Mouse (Mus musculus): ENCODE results near the gene Mark3. TPM values are rescaled to one million over a fixed set of nuclear protein-coding genes. Genes with fewer than 3 reads are reported as not detected.
A peak's percentile ranks its signal among the peaks of the same experiment; 100 is the strongest.

Gene Mark3
- polyA plus RNA-seq, 1 experiment from 2014 or later: 51.0 TPM

DNA sequence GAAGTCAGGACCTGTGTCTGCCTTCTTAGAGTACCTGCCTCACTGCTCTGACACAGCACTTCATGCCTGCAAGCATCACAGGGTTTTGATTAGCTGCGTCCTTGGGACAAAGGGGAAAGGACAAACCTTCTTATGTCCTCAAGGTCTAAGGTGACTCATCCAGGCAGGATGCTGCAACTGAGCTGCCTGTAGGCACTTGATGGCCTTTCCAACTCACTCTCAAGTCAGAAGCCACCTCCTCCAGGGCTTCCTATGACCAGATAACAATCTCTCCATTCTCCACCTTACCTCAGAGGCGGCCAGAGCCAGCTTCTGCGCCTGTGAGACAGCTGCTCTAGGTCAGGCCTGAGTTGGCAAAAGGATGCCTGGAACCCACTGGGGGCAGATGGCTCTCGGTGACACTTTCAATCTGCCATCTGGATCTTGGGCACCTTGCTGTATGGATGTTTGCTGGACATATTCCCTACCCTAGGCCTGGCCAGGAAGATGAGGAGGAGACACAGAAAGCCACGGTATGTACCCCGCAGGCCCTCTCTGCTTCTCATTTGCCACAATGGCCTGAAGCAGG, 124.1 kb downstream of the Mark3 start:
- WGBS: 74% methylated on average over 6 of the region's 6 CpGs
- no peak overlapping the region for H3K4me3 ChIP-seq
- no peak overlapping the region for H3K27ac ChIP-seq (ENCODE audit: poor library complexity, severe bottlenecking)
- ATAC-seq (ENCODE audit: insufficient number of reproducible peaks, low FRiP score): no peak
- no peaks in the 10 kb centered on the region for H3K36me3 ChIP-seq
- H3K4me2 ChIP-seq: no peak overlapping the region
- peaks cover 33% of the 10 kb centered on the region for H3K4me1 ChIP-seq (replicated peaks)
- peak overlapping the region; percentile 34; the same call in 1 of the 2 replicates for H3K9ac ChIP-seq
- H3K27me3 ChIP-seq (replicated peaks): no peaks in the 10 kb centered on the region
- H3K9me3 ChIP-seq (replicated peaks): no peaks in the 10 kb centered on the region

DNA sequence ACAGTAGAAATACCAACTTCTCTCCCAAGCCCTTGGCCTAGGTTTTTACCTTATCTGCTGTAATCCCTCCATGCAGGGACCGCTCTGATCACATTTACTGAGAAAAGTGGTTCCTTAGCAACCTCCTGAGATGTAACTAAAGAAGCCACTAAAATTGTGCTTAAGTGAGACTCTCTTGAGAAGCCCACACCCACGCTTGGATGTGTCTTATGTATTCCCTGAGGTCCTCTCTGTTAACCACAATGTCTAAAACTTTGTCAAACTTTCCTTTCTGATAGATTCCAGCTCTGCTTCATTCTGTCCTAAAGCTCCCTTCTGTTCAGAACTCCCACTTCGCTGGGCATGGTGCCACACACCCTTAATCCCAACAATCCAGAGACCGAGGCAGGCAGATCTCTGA, 125.2 kb downstream of the Mark3 start:
- Histone ChIP-seq H3K27ac (ENCODE audit: poor library complexity, severe bottlenecking) (no peak overlapping the region), H3K4me2 (no peak overlapping the region), H3K9ac (no peak overlapping the region), H3K9me3 (replicated peaks) (no peaks in the 10 kb centered on the region), H3K4me1 (replicated peaks) (peaks cover 26% of the 10 kb centered on the region), H3K27me3 (replicated peaks) (no peaks in the 10 kb centered on the region), H3K4me3 (no peak overlapping the region), H3K36me3 (no peaks in the 10 kb centered on the region)
- no peak for ATAC-seq (ENCODE audit: insufficient number of reproducible peaks, low FRiP score)
- WGBS: 77% methylated on average over 4 of the region's 4 CpGs

DNA sequence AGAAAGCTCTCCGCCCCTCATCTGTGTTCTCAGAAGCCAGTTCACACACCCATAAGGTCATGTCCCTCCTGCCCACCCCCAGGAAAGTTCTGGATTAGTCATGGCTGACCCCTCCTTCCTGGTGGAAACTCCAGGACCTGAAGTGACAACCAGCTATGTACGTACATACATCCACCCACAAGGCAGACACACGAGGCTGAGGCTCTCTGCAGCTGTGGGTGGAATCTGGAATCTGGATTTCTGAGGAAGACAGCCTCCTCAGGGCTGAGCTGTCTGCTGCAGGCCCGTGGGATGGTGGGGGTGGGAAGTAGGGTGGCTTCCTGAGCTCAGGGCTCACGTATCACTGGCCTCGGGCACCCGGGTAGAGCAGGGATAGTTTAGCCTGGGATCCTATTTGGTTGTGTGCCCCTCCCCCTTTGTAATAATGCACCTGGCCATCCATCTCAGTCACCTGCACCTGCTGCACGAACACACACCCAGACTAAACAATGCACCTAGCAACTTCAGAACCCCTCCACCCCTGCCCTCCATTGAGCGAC, 126.7 kb downstream of the Mark3 start:
- Histone ChIP-seq H3K27me3 (replicated peaks) (no peaks in the 10 kb centered on the region), H3K4me2 (no peak overlapping the region), H3K36me3 (no peaks in the 10 kb centered on the region), H3K4me1 (replicated peaks) (peaks cover 32% of the 10 kb centered on the region), H3K9me3 (replicated peaks) (no peaks in the 10 kb centered on the region), H3K27ac (ENCODE audit: poor library complexity, severe bottlenecking) (no peak overlapping the region), H3K4me3 (no peak overlapping the region), H3K9ac (no peak overlapping the region)
- WGBS: 61% methylated on average over 9 of the region's 9 CpGs
- ATAC-seq (ENCODE audit: insufficient number of reproducible peaks, low FRiP score): no peak

DNA sequence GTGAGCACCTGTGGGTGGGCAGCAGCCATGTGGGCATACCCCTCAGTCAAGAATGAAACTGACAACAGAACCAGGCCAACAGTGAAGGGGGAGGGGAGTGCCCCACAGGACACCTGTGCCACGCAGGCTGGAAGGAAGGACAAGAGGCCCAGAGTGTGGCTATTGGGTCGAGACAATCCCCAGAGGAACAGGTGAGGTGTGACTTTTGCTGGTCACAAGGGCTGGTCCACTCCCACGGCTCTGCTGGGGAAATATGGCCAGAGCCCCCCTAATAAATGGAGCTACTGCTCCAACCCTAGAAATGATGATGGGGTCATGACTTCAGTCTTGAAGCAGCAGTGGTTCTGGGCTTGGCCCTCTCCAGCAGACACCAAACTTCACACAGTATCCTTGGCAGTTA, 129.0 kb downstream of the Mark3 start:
- 72% methylated on average over 3 of the region's 3 CpGs for WGBS
- Histone ChIP-seq H3K4me1 (replicated peaks) (peaks cover 35% of the 10 kb centered on the region), H3K4me3 (no peak overlapping the region), H3K27me3 (replicated peaks) (no peaks in the 10 kb centered on the region), H3K27ac (ENCODE audit: poor library complexity, severe bottlenecking) (no peak overlapping the region), H3K9me3 (replicated peaks) (no peaks in the 10 kb centered on the region), H3K4me2 (no peak overlapping the region), H3K9ac (no peak overlapping the region), H3K36me3 (peaks cover 5% of the 10 kb centered on the region)
- no peak for ATAC-seq (ENCODE audit: insufficient number of reproducible peaks, low FRiP score)

DNA sequence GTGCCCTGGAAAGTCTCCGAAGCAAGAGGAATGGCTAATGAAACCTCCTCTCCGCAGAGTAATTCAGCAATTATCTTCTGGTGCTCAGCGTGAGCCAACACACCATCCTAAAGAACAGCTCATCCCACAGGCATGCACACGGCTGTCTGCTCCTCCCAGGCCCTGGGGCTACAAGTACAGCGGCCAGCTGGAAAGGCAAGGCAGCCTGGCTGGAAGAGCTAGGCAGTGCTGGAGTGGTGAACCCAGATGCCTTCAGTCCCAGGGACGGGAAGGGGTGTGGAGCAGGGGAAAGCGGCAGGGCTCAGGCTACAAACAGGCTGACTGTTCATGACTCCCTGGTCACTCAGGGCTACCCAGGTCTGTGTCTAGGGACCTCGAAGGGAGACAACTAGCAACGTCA, 130.3 kb downstream of the Mark3 start:
- ATAC-seq (ENCODE audit: insufficient number of reproducible peaks, low FRiP score): peak; percentile 56; the same call in 1 of the 2 replicates
- H3K36me3 ChIP-seq: peaks cover 17% of the 10 kb centered on the region
- H3K27me3 ChIP-seq (replicated peaks): no peaks in the 10 kb centered on the region
- H3K9ac ChIP-seq: 0 out of 2 replicates have a peak overlapping the region, but pooled peaks have one; percentile 38
- WGBS: 37% methylated on average over 9 of the region's 9 CpGs
- peaks cover 32% of the 10 kb centered on the region for H3K4me1 ChIP-seq (replicated peaks)
- H3K27ac ChIP-seq (ENCODE audit: poor library complexity, severe bottlenecking): peak overlapping the region; percentile 50
- no peak overlapping the region for H3K4me3 ChIP-seq
- no peaks in the 10 kb centered on the region for H3K9me3 ChIP-seq (replicated peaks)
- H3K4me2 ChIP-seq: peak overlapping the region; percentile 27; the same call in 1 of the 2 replicates

DNA sequence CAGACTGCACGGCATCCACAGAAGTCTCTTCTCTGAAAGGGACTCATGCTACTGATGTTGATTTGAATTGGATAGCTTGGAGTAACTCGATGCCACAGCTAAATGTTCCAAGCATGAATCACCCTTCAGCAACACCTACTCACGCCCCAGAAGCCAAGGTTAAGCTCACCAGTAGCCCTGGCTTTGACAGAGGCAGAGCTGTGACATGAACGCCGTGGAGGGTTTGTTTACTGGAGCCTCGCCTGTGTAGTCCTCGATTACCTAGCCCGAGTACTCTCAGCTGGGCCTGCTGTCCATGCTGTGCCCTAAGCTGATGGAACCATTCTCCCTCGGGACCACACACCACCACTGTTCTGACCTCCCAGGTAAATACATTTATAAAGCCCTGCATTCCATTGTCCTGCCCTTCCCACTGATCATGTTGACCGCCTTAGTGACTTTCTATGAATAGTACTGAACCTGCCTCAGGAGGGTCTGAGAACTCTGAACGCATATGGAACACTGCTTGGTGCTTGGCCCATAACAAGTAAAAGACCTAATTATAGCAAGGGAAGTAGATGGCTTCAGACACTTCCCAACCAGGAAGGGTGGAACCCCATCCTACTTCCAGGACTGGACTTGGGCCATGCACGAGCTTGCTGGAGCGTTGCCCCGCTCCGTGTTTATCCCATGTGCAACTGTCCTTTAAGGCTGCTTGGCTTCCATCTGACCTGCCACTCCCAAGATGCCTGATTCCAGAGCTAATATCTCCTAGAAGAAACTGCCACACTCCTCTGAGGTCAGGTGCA, 131.1 kb downstream of the Mark3 start:
- H3K9ac ChIP-seq: 0 out of 2 replicates have a peak overlapping the region, but pooled peaks have one; percentile 38
- peak; percentile 54; the same call in 1 of the 2 replicates for ATAC-seq (ENCODE audit: insufficient number of reproducible peaks, low FRiP score)
- peak overlapping the region; percentile 27; the same call in 1 of the 2 replicates for H3K4me2 ChIP-seq

More for the DNA sequence above, 131.1 kb downstream of the Mark3 start:
- H3K9me3 ChIP-seq (replicated peaks): no peaks in the 10 kb centered on the region
- no peaks in the 10 kb centered on the region for H3K27me3 ChIP-seq (replicated peaks)
- H3K4me1 ChIP-seq (replicated peaks): peaks cover 32% of the 10 kb centered on the region
- WGBS: 51% methylated on average over 15 of the region's 15 CpGs
- H3K27ac ChIP-seq (ENCODE audit: poor library complexity, severe bottlenecking): peak overlapping the region; percentile 50
- no peak overlapping the region for H3K4me3 ChIP-seq
- peaks cover 24% of the 10 kb centered on the region for H3K36me3 ChIP-seq

Other genes with a start within 250 kb of the Mark3 start
- gene Cdc42bpb, start 196.8 kb upstream of the Mark3 start, polyA plus RNA-seq (2016; fragmentation: Nextera tagmentation; extraction: Ambion mirVana): 33.5 and 38.2 TPM in 2 replicates
- 0.31 TPM in 1 of 2 replicates, not detected in the other for gene Lbhd2, start 167.7 kb upstream of the Mark3 start, polyA plus RNA-seq (2016; fragmentation: Nextera tagmentation; extraction: Ambion mirVana)
- gene Exoc3l4, start 157.5 kb upstream of the Mark3 start, polyA plus RNA-seq (2016; fragmentation: Nextera tagmentation; extraction: Ambion mirVana): 8.5 and 10.1 TPM in 2 replicates
- 7.4 and 12.0 TPM in 2 replicates for gene Tnfaip2, start 132.1 kb upstream of the Mark3 start, polyA plus RNA-seq (2016; fragmentation: Nextera tagmentation; extraction: Ambion mirVana)
- gene Gm266, start 88.7 kb upstream of the Mark3 start, polyA plus RNA-seq (2016; fragmentation: Nextera tagmentation; extraction: Ambion mirVana): 2.1 and 2.4 TPM in 2 replicates
- 510 TPM in 2 replicates for gene Eif5, start 36.5 kb upstream of the Mark3 start, polyA plus RNA-seq (2016; fragmentation: Nextera tagmentation; extraction: Ambion mirVana)
- 363 and 373 TPM in 2 replicates for gene Ckb, start 97.8 kb downstream of the Mark3 start, polyA plus RNA-seq (2016; fragmentation: Nextera tagmentation; extraction: Ambion mirVana)
- gene Trmt61a, start 103.6 kb downstream of the Mark3 start, polyA plus RNA-seq (2016; fragmentation: Nextera tagmentation; extraction: Ambion mirVana): 8.8 and 10.2 TPM in 2 replicates
- gene Bag5, start 138.7 kb downstream of the Mark3 start, polyA plus RNA-seq (2016; fragmentation: Nextera tagmentation; extraction: Ambion mirVana): 40.2 and 41.3 TPM in 2 replicates
- gene Apopt1, start 138.7 kb downstream of the Mark3 start, polyA plus RNA-seq (2016; fragmentation: Nextera tagmentation; extraction: Ambion mirVana): 46.6 and 48.8 TPM in 2 replicates
- gene Klc1, start 184.3 kb downstream of the Mark3 start, polyA plus RNA-seq (2016; fragmentation: Nextera tagmentation; extraction: Ambion mirVana): 113 and 117 TPM in 2 replicates
- 6.1 and 8.1 TPM in 2 replicates for gene Xrcc3, start 239.3 kb downstream of the Mark3 start, polyA plus RNA-seq (2016; fragmentation: Nextera tagmentation; extraction: Ambion mirVana)
- 70.6 and 71.9 TPM in 2 replicates for gene Zfyve21, start 239.6 kb downstream of the Mark3 start, polyA plus RNA-seq (2016; fragmentation: Nextera tagmentation; extraction: Ambion mirVana)